Mouse (Mus musculus) ES-CJ7 (cell line): Measurements from ENCODE around the gene Pafah1b3.

Experiments used
- DNase-seq: peaks from one replicate; pipeline ENCODE4 v3.0.0; 2011; ENCODE audit warnings: low read depth, low spot score

Pafah1b3 gene

DNA sequence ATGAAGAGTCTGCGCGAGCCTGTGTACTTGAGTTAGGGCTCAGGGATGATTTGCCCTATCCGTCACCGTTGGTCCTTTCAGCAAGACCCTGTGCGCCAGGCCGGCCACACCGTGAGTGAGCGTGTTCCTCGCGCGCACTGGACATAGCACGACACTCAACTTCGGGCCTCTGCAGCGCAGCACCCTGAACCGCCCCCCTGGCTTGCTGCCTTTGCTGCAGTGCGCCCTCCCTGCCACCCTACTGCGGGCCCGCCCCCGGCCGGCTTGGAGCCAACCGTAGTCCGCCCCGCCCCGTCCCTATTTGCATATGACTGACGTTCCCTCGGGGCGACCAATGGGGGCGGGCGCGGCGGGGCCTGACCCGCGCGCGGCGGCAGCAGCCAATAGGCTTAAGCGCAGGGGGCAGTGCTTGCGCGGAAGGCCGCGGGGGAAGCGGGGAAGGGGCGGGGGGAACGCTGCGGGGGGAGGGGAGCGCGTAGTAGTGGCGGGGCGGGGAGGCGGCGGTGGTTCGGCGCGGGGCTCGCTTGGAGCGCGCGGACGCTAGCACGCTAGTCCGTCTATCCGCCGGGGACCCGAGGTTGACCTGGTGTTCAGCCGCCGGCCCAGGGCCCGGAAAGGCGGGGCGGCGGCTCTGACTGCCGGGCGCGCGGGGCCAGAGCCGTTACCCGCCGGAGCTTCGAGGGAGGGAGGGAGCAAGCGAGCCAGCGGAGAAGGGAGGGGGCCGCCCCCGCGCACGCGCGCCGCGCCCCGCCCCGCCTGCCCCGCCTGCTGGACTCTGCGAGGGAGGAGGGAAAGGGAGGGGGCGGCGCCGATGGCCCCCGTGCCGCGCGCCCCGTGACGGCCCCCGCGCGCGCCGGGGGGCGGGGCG lies 15.8 kb downstream of the Pafah1b3 start:
- DNase-seq, result peak; percentile 95

DNA sequence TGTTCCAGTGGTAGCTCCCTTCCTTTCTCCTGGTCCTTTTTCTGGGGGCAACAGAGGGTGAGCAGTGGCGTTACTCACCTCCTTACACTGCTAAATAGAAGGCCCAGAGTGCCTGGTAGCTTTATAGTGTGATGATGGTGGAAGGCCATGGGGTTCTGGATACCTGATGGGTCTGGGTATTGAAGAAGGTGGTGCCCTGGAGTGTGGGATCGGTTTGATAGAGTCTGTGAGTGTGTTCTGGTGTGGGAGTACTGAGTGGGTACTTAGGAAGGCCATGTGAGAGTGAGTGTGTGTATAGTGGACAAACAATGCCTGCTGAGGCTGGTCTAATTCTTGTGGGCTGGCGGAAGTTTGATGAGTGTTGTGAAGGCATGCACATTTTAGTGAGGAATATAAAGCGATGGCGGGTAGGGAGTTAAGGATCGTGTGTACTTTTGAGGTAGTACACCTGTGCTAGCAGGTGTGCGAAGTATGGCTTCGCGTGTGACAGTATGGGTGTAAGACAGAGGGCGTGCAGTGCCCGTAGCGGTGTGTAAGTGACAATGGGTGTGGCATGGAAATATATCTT lies 16.5 kb downstream of the Pafah1b3 start:
- no peak for DNase-seq

DNA sequence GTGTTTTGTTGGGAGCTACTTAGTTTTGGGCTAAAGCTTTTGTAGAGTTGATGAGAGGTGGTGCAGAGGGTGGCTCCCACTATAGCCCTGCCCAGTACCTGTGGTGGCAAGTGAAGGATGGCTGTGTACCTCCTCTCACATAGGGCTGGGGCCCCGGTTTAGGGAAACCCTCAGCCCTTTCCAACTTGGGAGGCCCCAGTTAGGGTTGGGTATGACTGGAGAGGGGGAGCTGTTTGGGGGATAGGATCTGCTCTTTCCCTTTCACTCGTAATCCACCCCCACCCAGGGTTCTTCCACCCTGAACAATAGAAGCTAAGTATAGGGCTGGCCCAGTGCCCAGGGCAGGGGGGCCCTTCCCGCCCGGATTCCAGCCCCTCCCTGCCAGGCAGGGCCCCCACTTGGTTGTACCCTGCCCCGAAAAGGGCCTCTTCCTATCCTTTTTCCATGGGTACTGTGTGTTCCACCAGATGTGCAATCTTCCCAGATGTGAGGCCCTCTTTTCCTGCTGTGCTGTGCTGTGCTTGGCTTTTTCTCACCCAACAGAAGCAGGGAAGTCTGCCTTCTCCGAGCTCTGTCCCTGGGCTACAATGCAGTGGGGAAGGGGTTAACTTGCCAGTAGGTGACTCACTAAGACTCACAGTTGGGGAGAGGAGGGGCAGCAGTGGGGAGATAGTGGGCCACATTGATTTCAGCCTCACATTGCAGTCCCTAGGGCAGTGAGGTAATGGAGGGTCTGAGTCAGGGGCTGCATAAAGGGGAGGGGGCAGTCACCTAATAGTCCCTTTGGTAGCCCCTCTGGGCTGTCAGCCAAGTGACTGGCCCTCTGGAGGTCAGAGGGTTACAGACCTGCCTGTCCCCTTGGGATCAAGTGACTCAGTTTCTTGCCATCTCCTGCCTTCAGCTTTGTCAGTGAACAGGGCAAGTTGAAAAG lies 17.7 kb downstream of the Pafah1b3 start:
- DNase-seq, result no peak

DNA sequence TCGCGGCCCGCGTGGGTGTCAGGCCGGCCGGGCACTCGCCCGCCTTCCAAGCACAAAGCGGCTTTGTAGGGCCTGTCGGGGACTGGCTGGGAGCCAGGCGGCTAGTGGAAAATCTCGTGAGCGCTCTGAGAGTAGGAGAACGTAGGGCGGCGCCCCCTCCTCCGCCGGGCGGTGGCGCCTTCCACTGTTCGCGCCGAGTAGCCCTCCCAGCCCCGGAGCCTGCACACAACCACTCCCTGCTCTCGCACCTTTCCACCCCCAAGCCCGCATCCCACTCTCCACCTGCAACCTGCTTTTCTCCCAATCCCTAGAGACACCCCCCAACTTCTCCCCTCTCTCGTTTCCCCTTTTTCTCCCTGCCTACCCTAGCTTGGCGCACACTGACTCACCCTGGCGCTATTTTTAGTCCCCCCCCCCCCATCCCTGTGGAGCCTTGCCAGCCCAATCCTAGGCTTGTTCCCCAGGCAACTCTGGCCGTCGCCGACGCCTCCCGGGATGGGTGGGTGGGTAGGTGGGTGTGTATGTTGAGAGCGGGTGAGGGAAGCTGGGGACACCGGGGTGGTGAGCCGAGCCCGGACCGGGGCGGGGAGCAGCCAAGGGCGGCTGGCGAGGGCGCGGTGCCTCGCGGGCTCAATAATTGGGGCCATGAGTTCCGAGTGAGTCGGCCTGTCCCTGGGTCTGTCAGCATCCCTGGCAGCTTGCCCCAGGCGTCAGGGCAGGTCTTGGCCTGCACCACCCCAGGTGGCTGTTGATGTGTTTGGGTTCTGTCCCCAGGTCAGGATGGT lies 18.5 kb downstream of the Pafah1b3 start:
- peak; percentile 86 for DNase-seq

DNA sequence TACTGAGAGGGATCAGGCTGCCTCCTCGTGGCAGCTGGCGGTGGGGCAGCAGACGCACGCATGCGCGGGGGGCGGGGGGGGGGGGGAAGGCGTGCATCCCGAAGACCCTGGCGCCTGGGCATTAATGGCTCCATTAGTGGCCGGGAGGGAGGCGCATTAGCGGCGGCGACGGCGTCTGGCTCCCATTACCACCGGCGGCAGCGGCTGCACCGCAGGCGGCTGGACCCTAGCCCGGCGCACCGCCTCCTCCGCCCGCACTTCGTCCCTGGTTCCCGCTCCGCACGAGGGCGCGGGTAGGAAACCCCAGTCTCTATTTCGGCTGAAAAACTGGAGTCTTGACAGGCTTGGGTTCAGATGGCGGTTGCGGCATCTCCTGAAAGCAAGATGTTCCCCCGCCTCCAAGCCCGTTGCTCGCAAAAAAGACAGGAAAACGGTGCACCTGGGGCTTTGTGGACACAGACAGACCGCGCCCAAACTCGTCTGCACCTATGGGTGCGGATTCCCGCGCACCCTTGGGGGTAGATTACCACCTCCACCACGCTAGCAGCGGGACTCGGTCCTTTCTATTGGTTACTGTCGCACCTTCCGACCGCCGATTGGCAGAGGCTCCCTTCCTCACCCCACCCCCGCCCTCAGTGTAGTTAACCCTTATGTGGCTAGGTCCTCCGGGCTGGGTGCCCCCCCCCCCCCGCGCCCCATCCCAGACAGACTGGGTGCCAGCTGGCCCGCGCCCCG lies 19.3 kb downstream of the Pafah1b3 start:
- DNase-seq, result peak; percentile 81

DNA sequence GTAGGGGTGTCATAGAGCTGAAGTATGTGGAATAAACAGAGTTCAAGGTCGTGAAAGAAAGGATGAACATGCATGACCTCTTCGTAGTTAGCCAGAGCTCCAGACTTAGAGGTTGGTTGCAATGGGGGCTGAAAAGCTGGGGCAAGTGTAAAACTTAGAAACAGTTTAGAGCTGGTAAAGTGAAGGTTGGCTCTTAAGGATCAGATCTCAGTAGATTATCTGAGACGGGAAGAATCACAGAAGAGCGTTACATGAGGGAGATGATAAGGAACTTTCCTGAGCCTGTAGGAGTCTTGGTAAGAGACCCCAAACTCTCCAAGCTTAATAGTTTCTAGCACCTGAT lies 19.8 kb downstream of the Pafah1b3 start:
- no peak for DNase-seq

DNA sequence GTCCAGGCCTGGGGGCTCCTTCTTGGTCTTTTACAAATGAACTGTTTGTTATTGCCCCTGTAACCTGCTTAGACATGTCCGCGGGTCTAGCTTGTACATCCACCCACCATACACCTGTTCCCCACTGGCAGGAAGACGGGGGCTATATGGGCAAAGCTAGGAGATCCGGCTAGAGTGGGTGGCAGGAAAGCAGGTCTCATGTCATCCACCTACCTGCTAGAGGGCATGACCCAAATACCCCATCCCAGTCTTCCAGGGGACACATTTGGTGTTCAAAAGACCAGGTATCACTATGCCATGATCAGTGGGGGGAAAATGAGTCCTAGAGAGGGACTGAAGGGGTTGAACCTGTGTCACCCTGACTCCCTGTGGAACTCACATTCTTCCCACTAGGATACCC lies 20.4 kb downstream of the Pafah1b3 start:
- no peak for DNase-seq

DNA sequence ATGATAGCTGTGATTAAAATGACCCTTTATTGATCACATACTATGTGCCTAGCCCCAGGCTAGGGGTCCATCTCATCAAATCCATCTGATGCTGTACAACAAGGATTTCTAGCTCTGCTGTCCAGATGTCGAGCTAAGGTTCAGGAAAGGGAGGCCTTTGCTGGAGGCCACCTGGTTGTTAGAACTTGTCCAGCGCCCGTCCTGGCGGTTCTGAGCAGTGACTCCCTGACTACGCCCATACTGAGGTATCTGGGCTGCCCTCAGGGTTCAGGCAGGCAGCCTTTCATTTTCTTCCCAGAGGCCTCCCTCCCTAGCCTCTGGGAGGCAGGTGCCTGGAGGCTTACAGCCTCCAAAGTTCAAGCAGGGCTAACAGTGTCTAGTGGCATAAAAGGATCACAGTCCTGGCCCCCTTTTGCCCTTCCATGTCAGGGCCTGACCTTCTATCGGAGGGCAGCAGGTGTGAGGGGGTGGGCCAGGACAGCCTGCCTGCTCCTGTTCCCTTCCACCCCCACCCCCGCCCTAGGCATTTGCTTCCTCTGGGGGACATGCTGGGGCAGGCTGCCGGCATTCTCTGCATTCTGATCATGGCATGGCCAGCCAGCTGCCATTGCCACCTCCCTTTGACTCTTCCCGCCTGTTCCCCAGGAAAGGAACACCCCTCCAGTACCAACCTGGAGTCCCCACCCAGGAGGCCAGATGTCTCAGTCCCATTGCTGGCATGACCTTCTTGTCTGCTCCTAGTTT lies 22.1 kb downstream of the Pafah1b3 start:
- peak; percentile 67 for DNase-seq

DNA sequence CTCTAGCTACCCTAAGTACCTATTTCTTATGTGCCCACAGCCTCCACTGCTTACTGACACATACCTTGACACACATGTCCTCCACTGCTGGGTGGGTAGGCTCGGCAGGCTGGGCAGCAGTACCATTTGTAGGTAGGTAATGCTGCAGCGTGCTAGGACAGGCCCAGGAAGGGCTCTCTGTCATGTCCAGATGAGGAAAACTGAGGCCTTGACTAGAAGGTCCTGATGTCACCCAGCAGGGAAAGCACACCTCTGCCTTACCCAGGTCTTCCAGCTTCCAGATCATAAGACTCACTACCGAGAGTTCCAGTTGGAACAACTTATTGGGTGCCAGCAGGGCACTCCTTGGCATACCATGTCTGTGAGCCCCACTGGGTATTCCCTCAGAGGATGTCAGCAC lies 22.8 kb downstream of the Pafah1b3 start:
- no peak for DNase-seq

DNA sequence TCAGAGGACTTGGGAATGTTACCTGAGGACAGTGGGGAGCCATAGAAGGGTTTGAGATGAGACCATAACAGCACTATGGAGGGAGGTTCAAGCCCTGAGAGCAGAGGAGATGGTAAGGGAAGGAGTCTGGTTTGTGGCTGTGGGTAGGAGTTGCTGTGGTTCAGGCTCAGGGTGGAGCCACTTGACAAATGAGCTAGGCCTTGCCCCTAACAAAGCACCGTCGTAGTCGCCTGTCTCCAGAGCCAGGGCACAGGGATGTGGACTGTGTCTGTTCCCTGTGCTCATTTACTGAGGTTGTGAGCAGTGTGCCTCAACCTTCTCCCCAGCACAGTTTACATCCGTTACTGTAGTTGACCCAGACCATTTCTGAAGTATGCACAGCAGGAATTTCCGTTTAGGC lies 23.2 kb downstream of the Pafah1b3 start:
- DNase-seq, result no peak

DNA sequence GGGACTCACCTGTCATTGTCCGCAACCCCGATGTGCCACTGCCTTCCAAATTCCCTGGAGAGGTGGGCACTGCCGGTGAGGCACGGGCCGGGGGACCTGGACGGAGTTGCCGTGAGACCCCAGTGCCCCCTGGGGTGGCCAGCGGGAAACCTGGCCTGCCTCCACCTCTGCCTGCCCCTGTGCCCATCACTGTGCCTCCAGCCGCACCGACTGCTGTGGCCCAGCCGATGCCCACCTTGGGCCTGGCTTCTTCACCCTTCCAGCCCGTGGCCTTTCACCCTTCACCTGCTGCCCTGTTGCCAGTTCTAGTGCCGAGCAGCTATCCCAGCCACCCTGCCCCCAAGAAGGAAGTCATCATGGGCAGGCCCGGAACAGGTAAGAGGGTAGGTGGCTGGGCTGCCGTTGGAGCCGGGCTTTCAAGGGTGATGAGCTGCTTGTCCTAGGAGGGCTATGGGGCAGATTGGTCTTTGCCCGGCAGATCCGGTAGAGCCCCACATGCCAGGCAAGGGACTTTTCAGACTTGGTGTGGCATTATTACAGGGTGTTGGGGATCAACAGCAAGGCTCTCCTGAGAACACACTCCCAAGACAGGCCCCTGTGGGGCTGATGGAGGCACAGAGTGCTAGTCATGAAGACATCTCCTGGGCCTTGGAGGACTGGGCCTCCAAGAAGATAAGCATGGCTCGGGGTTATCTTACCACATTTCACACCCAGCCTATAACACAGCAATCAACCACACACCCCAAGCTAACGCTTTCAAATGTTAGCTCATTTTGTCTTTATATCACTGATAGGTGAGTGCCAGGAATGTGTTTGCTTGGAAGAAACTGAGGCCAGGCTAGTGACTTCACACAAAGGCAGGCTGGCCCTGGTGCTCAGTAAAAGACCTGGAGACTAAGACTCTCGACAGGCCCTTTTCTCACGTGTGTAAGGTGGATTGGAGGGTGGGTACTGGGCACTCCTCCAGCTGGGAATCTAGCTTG lies 24.2 kb downstream of the Pafah1b3 start:
- DNase-seq, result no peak

DNA sequence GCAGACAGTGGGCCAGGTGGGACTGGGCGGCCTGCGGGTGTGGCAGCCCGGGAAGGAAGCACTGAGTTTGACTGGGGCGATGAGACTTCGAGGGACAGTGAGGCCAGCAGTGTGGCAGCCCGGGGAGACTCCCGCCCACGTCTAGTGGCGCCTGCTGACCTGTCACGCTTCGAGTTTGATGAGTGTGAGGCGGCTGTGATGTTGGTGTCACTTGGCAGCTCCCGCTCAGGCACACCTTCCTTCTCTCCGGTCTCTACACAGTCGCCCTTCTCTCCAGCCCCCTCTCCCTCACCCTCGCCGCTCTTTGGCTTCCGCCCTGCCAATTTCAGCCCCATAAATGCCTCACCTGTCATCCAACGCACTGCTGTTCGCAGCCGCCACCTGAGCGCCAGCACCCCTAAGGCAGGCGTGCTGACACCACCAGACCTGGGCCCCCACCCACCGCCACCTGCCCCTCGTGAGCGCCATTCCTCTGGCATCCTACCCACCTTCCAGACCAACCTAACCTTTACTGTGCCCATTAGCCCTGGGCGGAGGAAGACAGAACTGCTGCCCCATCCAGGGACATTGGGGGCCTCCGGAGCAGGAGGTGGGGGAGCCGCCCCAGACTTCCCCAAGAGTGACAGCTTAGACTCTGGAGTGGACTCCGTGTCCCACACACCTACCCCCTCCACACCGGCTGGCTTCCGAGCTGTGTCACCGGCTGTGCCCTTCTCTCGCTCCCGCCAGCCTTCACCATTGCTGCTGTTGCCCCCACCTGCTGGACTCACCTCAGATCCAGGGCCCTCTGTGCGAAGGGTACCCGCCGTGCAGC lies 25.1 kb downstream of the Pafah1b3 start:
- DNase-seq, result no peak

DNA sequence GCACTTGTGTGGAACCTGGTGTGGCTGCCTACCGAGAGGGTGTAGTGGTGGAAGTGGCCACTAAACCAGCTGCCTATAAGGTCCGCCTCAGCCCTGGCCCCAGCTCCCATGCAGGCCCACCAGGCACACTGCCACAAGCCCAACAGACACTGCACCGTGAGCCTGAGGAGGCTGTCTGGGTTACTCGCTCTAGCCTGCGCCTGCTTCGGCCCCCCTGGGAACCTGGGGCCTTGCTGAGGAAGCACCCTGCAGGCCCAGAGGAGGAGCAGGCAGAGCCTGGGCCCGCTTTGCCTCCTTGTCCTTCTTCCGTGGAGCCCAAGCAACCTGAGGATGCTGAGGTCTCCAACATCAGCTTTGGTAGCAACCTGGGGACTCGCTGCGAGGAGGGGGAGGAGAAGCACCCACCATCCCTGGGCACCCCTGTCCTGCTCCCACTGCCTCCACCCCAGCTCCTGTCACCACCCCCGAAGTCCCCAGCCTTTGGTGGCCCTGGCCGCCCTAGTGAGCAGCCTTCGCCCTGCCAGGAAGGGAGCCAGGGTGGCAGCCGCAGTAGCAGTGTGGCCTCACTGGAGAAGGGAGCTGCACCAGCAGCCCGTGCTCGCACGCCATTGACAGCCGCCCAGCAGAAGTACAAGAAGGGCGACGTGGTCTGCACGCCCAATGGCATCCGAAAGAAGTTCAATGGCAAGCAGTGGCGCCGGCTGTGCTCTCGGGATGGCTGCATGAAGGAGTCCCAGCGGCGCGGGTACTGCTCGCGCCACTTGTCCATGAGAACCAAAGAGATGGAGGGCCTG lies 25.9 kb downstream of the Pafah1b3 start:
- DNase-seq, result no peak

DNA sequence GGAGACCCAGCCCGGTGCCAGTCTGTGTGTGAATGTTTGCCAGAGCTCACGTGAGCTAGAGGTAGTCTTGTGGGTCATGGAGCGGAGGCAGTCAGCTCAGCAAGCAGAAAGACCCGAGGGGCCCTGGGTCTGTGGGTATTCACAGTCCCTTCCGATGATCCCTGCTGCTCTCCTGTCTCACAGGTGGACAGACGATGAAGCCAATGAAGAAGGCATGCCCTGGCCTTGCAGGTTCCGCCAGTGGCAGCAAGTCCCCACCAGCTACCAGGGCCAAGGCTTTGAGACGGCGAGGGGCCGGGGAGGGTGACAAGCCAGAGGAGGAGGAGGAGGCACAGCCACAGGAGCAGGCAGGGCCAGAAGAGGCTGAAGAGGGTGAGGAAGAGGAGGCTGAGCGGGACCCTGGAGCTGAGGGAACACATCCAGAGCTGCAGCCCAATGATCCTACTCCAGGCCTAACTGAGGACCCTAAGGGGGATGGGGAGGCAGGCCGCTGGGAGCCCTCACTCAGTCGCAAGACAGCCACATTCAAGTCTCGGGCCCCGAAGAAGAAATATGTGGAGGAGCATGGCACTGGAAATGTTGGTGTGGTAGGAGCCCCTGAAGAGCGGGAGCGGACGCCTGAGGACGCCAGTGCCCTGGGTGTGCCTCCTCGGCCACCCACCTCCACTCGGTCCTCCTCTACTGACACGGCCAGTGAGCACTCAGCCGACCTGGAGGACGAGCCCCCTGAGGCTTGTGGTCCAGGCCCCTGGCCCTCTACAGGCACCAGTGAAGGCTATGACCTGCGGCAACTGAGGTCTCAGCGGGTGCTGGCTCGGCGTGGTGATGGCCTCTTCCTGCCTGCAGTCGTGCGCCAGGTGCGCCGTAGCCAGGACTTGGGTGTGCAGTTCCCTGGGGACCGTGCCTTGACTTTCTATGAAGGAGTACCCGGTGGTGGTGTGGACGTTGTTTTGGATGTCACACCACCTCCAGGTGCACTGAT lies 26.8 kb downstream of the Pafah1b3 start:
- DNase-seq, result no peak

DNA sequence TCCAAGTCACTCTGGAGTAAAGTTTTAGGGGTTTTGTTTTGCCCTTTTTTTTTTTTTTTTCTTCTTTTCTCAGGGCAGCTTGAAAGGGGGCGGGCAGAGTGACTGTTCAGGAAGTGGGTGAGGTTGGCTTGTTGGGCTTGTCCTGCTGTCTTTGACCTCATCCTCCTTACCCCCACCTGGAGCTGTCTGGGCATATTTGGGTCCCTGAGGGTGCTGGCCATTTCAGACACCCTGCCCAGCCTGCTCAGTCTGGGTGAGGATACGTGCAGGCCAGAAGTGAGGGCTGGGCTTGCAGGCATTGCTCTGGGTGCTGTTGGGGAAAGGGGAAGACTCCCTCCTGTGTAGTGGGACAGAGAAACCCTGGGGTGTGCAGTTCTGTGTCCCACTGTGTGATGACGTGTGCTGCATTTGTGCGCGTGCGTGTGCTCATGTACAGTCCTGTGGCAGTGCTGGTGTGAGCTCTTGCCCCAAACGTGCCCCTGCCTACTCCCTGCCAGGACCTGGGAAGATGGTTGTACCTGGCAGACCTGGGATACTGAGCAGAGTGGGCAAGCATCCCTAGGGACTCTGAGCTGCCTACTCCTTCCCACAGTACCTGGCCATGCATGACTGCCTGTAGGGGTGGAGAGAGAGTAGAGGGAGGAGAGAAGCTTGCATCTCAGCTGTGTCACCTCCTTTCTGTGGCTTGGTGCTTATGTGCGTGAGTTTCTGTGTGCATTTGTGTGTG lies 28.1 kb downstream of the Pafah1b3 start:
- DNase-seq, result no peak
